Mouse (Mus musculus): ENCODE data around the gene Thrb. TPM values are rescaled to one million over a fixed set of nuclear protein-coding genes. Genes with fewer than 3 reads are reported as not detected.
"Not testable (repeated sequence)": the region's sequence is repeated elsewhere in the genome, so short reads cannot be mapped to it uniquely, and the experiment has no call there.

Gene Thrb
- total RNA-seq, 2 experiments from 2014 or later, result 35.4 to 40.7 TPM

DNA sequence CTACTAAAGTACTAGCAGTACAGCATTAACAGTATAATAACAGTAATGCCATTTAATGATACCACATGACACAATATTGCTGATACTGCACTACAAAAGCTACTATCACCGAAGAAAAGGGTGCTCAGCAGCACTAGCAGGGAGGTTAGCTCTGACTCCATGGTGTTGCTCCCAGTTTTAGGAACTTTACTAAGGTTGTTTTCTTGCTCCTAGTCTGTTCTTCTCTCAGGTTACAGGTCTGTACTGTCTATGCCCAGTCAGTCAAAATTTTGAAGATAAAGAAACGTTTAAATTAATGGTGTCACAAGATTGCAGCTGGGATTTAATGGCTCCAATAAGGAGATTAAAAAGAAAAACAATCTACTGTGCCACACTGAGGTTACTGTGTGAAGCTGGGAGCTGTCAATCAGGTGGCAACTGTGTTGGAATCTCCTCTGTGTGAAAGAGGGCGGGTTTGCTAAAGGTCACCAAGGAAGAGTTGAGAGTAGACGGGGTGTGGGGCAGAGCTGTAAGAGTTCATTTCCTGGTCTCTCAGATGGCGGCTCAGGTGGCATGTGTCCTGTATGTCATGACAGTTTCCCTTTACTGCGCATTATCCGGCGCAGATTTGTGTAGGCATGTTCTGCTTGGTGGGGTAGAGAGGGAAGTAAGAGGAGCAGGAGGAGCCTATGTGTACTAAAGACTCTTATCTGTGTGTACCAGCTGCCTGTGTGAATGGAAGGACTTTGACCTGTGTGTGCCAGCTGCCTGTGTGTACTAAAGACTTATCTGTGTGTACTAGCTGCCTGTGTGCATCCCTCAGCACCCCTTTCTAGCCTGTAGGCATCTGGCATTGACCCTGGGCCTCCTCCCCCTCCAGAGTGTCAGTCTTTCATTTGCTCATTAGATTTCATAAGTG, 263.0 kb downstream of the Thrb start:
- DNase-seq (ENCODE audit: extremely low spot score in 1 of 2, low spot score in 1 of 2), result no peak

DNA sequence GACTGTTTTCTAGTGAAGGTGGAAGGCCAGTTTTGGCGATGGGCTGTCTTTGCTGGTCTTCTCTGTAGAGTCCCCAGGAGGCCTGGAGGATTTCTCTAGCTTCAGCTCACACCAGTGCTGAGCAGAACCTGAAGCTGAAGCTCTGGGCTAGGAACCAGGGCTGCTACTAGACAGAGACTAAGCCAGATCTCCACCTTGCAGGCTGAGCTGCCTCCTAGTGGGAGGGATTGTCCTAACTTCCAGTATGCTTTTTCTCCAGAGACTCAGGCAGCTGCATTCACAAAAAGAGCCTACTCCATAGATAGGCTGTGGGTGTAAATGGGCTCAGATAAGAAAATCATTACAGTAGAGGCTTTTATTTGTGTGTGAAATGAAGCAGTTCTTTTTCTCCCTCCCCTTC, 267.4 kb downstream of the Thrb start:
- peak in 1 of 2 experiments; percentile 42 for DNase-seq (ENCODE audit: extremely low spot score in 1 of 2, low spot score in 1 of 2)

DNA sequence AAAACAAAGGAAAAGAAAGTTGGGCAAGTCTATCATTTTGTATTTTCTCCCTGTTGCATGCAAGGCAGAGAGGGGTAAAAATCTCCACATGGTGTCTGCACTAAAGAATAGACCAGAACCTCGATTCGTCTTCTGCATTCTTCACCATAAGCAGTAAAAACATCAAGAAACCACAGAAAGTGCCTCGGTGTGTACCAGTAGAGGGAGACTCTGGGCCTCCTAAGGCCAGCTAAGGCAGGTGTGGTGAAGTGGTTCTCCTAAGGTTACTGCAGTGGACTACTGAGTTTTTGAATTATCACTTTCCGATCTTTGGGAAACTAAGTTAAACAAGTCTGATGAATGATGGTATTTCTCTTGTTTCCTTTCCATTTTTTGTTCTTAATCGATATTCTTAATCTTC, 269.5 kb downstream of the Thrb start:
- no peak for DNase-seq (ENCODE audit: extremely low spot score in 1 of 2, low spot score in 1 of 2)

DNA sequence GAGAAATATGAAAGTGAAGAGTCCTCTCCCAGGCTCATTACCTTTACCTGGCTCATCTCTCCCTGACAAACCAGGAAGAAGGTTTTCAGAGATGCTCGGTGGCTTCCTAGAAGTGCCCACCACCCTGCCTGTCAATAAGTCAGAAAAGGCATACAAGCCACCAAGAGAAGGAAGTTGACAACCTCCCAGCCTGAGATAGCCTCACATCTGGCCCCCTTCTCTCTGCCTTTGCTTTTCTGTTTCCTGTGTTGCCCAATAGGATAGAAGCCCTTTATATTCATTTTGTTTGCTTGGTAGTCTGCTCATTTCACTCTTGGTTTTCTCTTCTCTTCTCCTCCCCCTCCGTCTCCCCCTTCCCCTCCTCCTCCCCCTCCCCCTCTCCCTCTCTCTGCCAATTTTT, 273.4 kb downstream of the Thrb start:
- DNase-seq (ENCODE audit: extremely low spot score in 1 of 2, low spot score in 1 of 2), result no peak

DNA sequence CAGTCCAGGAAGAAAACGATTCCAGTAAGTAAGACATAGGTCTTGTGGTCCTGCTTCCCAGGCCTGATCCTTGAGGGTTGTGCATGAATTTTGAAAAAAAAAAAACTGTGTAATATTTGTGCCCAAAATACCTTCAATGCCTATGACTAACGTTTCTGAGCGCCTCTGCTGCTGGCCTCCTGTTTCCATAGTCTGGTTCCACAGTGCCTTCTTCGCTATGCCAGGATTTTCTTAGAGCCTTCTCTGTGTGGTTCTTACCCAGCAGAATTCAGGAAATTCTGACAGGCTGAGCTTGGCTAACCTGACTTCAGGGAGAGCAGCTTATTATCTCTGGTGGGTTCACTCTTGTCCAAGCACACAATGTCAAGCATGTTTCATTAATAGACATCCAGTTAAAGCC, 274.7 kb downstream of the Thrb start:
- not testable (repeated sequence) for DNase-seq (ENCODE audit: extremely low spot score in 1 of 2, low spot score in 1 of 2)

DNA sequence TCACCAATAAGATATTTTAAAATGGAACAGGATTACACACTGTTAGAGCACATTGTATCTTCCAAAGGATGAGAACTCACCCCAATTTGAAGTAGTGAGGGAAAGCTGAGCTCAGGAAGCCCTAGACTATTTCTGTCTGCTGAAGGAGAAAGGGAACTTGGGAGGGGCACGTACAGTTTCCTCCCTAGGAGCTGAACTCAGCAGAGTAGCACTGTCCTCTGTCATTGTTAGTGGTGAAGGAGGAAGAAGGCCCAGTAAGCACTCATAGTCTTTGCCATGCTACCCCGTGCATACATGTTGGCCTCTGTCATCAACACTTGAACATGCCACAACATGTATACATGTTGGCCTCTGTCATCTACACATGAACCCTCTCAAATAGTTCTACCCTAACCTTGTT, 294.0 kb downstream of the Thrb start:
- DNase-seq (ENCODE audit: extremely low spot score in 1 of 2, low spot score in 1 of 2), result no peak

DNA sequence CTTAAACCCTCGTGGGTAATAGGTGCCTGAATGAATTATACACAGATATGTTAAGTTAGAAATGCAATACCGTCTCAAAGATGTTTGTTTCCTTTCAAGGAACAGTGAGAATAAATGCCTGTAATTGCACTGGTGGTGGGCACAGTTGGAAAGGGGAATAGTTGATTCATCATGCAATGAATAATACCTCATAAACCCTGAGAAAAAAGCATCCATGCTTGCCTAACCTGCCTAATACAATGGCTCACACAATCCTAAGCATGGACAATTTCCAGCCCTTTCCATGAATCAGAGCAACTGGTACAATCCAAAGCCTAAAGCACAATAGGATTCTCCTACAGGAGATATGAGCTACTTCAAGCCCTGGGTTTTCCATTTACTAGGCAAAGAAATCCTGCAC, 299.8 kb downstream of the Thrb start:
- no peak for DNase-seq (ENCODE audit: extremely low spot score in 1 of 2, low spot score in 1 of 2)

DNA sequence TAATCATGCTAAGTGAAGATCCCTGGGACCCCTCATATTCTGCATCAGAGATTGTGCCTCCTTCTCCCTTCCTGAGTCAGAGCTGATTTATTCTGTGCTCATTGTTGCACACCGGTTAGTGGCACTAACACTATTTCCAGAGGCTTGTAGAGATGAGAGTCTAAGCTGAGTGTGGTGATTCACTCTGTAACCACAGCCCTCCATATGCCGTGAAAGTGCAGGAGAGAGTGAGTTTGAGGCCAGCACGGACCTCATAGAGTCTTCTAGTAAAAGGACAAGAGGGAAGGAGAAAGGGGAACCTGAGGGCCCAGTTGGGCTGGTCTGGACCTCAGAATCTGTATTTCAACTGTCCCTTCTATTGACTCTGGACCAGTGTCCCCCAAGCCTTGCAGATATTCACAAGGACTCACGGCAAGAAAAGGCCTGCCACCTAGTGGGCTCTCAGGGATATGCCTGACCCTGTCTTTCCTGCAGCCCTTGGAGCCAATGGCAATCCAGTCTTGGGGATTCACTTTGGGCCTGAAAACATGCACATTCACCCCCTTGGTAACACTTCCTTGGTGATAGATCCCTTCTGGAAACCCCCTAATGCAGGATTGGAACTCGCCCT, 307.2 kb downstream of the Thrb start:
- DNase-seq (ENCODE audit: extremely low spot score in 1 of 2, low spot score in 1 of 2), result peak in 1 of 2 experiments; percentile 60

DNA sequence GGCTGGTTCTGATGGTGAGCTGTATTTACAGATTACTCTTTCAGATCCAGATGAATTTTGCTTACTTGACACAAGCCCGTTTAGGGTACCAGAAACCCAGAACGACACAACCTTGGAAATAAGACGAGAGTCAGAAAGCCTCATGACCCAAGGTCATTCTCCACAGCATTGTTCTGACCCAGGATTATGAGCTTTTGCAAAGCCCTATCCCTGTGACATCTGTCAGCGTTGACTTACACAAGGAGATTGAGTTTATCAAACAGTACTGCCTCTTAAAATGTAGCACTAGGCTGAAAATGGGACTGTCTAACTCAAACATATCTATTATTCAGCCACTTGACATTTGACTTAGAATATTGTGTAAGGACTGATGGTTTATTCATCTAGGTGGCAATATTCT, 312.1 kb downstream of the Thrb start:
- no peak for DNase-seq (ENCODE audit: extremely low spot score in 1 of 2, low spot score in 1 of 2)

DNA sequence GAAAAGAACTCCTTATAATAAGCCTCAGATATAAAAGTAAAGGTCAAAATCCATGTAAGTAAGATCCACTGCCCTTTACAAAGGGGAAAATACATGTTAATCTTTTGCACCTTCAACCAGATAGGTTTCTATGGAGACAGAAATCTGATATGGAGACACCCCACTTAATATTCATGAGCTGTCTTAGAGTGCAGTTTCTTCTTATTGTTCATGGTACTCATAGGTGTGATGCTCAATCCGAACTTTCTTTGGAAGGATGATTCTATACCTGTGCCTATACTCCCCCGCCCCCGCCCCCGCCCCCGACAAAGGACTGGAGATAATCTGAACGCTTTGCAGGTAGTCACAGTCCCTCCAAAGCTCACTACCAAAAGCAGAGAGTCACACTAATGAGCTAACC, 312.6 kb downstream of the Thrb start:
- DNase-seq (ENCODE audit: extremely low spot score in 1 of 2, low spot score in 1 of 2), result no peak

DNA sequence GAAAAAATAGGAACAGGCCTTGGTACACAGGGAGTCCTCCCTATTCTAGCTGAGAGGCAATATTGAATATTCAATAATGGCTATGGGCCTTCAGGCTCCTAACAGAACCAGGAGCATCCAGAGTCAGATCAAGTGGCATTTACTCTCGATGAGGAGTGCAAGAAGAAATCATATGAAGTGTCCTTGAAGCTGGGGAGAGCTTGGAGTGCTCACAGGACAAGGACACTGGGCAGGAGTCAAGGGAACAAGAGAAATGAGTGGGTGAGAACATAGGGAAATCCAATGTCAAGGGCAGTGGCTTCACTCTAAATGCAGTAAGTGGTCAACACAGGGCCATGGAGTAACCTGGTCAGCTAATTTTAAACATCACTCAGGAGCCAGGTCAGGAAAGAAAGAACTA, 315.7 kb downstream of the Thrb start:
- DNase-seq (ENCODE audit: extremely low spot score in 1 of 2, low spot score in 1 of 2), result no peak

DNA sequence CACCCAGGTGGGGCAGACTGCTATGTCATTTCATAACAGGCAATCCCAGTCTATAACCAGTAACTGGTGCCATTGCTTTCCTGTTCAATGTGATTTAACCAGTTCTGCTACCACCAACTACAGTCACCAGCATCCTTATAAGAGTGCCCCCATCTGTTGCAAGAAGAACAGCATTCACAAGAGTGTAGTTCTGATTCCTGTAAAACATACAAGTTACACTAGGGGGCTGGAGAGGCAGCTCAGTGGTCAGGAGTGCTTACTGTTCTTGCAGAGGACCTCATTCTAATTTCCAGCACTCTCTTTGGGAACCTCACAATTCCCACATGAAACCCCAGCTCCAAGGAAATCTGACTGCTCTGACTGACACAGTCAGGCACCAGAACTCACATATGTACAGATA, 318.2 kb downstream of the Thrb start:
- DNase-seq (ENCODE audit: extremely low spot score in 1 of 2, low spot score in 1 of 2), result no peak

DNA sequence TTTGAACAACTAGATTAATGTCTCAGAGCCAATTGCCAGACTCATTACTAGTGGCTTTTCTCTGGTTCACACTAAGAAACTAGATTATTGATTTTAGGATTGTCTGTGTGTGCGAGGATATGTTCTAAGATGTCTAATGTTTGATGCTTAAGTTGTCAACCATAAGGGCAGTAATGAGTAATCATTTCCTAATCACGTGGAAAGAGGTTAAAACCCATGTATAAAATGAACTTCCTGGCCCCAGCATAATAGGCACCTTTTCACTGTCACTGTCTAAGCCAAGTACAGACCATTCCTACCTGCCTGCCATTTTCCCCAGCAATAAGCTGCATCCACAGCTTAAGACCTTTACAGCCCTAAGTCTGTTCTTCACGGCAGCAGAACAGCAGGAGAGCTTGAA, 321.2 kb downstream of the Thrb start:
- DNase-seq (ENCODE audit: extremely low spot score in 1 of 2, low spot score in 1 of 2), result no peak

DNA sequence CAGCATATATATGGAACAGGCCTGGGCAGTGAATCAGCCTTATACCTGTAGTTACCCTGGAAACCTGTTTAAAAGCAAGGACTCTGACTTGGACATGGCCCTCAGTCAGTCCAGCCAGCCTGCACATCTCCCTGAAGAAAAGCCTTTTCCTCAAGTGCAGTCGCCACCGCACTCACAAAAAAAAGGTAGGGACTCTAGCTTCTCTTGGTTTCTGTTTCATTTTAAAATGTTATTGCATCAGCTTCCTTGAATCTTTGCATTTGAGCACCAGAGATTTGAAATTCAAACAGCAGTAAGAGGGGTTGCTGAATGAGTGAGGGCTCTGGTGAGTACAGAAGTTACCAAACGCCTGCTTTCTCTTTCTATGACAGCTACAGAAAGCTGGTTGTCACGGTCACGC, 322.0 kb downstream of the Thrb start:
- DNase-seq (ENCODE audit: extremely low spot score in 1 of 2, low spot score in 1 of 2), result no peak

DNA sequence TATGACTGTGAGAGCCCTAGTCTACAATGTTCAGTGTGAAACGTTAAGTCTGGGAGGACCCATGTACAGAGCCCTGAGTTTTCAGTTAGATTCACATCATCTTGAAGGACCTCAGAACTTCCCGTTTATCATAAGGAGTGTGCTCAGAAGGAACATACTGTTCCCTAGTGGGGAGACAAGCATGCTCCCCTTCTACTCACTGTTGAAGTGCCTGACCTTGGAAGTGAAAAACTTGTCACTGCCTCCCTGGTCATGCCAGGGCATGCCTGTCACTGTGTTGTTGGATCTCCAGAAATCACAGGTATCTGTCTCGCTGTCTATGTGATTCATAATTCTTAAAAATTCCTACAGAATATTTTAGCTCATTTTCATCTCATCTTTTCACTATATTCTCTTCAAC, 323.3 kb downstream of the Thrb start:
- no peak for DNase-seq (ENCODE audit: extremely low spot score in 1 of 2, low spot score in 1 of 2)

DNA sequence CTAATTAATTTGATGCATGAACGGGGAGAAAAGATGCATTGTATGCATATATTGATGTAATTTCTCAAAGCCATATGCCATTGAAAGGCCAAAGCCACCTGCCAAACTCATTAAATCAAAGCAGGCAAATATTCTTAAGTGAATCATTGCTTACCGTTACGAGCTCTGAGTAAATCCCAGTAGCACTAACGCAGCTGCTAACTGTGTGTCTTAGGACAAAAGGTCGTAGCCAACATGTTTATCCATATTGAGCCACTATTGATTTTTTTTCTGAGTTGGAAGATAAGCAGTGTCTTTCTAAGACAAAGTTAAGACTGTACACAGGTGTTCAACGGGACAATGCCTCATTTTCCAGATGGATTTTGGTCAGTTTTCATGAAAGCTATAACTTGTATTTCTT, 323.8 kb downstream of the Thrb start:
- DNase-seq (ENCODE audit: extremely low spot score in 1 of 2, low spot score in 1 of 2), result no peak

DNA sequence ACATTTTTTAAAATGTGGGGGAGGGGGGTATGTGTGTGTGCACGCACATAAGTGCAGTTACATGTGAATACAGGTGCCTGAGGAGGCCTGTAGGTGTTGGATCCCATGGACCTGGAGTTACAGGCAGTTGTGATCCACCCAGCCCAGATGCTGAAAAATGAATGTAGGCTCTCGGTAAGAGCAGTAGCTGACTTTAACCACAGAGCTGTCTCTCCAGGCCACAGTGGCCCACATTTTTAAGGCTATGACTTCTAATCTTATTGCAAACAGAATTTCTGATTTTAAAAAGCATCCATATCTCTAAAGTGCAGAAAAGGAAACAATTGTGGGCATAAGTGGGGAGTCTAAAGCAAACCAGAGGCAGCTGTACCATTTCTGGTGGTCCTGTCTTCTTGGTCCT, 328.5 kb downstream of the Thrb start:
- DNase-seq (ENCODE audit: extremely low spot score in 1 of 2, low spot score in 1 of 2), result no peak

DNA sequence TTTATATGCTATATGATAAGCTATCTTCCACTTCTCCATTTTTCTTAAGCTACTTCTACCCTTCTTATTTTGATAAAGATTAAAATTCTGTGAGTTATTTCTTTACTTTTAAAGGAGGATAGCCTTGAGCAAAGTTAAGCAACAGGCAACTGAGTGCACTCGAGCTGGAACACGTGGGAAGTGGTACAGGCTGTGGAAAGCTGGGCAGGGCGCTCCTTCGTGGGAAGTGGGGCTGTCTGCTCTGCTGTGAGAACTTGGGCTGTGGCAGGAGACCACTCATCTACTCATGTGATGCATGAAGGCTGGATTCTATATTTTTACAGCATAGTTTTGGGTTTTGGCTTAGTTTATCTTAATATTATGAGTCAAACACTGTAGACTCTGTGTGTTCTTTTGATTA, 329.1 kb downstream of the Thrb start:
- no peak for DNase-seq (ENCODE audit: extremely low spot score in 1 of 2, low spot score in 1 of 2)

DNA sequence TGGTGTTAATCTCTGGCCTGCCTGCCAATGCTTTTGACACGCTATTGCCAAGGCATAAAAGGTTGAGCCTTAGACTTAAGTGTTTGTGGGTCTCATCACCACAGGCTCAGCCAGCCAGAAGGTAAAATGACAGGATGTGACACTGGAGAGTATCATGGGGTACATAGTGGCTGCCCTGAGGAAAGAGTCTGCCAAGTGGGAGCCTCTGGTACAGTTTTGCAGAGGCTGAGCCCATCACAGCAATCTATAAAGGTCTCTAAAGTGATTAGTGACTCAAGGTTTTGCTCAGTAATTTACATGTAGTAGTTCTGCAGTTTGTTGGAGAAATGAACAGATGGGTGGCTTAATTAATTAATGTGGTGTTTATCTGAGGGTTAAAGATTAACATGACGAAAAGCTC, 330.1 kb downstream of the Thrb start:
- DNase-seq (ENCODE audit: extremely low spot score in 1 of 2, low spot score in 1 of 2), result no peak

DNA sequence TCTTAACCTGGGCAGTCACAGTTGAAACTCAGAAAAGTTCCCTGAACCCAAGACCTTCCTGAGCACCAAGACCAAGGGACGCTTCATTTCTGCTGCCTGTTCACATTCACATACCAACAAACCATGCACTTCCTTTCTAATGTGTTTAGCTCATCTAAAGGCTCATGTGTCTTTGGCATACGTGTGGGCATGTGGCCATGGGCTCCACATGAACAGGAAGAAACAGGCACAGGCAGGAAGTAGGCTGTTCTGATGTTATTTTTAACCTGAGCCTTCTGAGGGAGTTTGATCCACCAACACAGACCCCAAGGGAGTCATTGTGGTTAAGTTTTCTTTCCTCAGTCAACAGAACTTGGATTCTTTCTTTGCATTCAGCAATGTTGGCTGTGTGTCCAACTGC, 341.8 kb downstream of the Thrb start:
- DNase-seq (ENCODE audit: extremely low spot score in 1 of 2, low spot score in 1 of 2), result no peak

DNA sequence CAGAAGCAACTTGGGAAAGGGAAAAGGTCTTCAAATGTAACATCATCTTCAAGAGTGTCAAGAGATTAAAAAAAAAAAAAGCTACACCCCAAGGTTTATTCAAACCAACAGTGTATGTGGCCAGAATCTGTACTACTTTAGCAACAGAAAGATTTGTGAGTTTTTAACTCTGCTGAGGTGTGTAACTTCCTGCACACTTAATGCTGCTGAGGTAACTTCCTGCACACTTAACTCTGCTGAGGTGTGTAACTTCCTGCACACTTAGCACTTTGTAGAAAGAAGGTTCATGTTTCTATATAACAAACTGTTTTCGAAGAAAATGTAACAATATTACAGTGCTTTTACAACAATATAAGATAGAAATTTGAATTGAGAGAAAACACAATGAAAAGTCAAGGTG, 343.6 kb downstream of the Thrb start:
- no peak for DNase-seq (ENCODE audit: extremely low spot score in 1 of 2, low spot score in 1 of 2)

DNA sequence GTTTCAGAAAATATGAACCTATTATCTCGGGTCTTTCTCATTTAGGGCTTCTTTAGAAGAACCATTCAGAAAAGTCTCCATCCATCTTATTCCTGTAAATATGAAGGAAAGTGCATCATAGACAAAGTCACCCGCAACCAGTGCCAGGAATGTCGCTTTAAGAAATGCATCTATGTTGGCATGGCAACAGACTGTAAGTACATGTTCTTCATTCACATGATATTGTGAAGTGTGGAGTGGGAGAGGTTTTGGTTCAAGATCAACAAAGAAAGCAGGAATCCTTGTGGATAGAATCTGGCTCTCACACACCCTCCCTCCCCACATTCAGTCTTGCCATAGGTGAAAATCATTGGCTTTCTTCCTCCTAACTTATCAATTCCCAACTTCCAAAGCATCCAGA, 348.5 kb downstream of the Thrb start:
- DNase-seq (ENCODE audit: extremely low spot score in 1 of 2, low spot score in 1 of 2), result no peak
